Mouse (Mus musculus) adrenal gland, adult (tissue): ENCODE measurements around the gene Hspa1l.
"Not testable (repeated sequence)": the region's sequence is repeated elsewhere in the genome, so short reads cannot be mapped to it uniquely, and the experiment has no call there.

ENCODE experiments used
- DNase-seq, 2 experiments: peaks; one replicate each; pipeline ENCODE4 v3.0.0; 2022 to 2023; ENCODE audit warnings: low spot score in 1 of 2; ENCODE audit not compliant: inconsistent age in 2 of 2

The Hspa1l gene

DNA sequence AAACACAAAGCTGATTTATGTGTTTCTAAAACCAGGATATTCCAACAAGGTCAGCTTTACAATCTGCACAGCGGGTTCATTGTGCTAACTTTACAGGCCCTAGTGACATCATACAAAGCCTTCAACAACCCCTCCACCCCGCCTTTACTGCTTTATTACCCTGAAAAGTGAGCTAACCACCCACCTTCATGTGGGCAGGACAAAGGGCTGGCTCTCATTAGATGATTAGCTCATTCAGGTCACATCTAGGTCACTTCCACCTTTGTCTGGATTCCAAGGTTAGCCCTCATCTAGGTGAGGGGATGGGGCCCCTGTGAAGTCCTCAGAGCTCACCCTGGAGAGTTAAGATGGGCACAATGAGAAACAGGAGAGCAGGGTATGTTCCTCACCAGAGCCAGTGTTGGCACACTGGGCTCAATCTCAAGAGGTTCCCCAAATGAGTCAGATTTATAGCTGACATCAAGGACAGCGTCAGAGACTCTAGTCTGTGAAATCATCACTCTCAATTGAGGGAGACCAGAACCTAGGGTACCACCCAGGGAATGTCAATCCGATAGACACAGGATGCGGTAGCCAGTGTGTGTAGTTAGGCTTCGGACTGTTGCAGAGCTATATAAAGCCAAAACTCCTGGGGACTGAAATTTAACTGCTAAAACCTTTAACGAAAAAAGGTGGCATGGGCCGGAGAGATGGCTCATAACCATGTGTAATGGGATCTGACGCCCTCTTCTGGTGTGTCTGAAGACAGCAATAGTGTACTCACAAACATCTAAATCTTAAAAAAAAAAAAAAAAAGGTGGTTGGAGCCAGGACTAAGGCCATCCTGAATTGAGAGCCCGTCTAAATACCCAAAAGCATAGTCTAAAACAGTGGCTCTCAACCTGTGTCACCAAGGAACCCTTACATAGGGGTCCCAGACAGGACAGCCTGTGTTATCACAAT, 21.7 kb upstream of the Hspa1l start:
- peak; percentile 53 to 76 for DNase-seq

- no peak for DNase-seq
Observed at GRCm38 (mm10) chr17:34951636-34952377, 20.7 kb upstream of the Hspa1l start.

DNA sequence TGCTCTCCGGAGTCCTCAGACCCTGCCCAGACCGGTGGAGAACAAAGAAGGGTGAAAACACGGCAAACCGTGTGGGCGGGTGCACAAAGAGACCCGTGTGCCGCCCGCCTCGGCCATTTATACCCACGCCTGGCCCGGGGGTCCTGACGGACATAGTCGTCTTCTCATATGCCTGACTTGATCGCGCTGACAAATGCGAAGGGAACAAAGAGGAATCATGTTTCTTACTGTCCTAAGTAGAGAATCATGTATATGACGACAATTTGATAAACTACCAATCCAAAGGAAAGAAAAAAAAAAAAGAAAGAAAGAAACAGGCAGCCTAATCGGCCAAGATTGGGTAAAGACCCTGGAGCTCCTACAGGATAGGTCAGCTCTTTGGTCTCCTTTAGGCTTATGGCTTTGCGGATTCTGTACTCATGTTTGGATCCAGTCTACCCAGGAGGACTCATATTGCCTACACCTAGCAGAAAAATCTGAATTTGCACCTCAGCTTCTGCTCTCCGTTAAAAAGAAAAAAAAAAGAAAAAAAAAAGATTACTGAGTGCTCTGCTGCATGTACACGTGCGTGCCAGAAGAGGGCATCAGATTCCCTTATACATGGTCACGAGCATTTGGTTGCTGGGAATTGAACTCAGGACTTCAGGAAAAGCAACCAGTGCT, 20.0 kb upstream of the Hspa1l start:
- peak; percentile 81 to 94 for DNase-seq

GRCm38 (mm10) chr17:34953258-34953657, 19.2 kb upstream of the Hspa1l start:
- no peak for DNase-seq

DNA sequence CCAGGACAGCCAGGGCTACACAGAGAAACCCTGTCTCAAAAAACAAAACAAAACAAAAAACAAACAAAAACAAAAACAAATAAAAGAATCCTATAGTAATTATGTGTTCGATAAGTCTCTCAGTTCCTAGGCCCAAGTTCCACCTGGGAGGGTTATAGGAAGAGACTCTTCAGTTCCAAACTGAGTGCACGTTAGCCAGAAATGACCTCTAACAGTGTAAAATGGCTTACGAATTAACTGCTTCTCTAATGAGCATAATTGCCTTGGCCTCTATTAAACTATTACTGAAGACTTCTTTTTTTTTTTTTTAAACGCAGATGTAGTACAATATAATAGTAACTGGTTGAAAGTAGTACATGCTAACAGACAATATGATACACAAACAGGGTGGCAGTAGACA, 18.6 kb upstream of the Hspa1l start:
- no peak for DNase-seq

DNA sequence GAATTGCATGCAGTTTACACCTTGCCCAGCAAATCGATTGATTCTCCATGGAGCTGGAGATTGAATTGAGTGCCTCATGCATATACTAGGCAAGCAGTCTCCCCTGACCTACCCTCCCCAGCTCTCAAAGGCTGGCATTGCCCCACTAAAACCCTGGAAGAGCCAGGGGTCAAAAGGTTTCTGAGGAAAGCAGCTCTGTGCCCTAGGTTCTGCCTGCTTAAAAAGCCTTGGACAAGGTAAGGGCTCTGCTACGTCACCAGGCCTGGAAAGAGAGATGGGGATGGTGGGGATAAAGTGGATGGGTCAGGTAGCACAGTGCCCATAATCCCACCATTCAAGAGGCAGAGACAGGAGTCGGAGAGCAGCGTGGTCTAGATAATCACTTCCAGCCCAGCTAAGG, 17.7 kb upstream of the Hspa1l start:
- peak in 1 of 2 experiments; percentile 25 for DNase-seq

DNA sequence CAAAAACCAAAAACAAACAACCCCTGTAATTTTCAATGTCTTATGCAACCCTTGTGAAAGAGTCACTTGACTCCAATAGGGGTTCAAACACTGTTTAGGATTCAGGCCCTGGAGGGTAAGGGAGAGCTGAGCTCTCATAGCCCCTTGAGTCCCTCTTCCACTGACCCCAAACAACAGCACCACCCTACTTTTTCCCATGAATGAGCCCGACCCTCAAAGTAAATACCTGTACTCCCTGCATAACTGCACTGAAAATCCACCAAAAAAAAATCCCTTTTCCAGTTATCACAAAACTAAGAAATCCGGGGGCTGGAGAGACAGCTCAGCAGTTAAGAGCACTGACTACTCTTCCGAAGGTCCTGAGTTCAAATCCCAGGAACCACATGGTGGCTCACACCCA, 16.6 kb upstream of the Hspa1l start:
- DNase-seq: peak in 1 of 2 experiments; percentile 27

GRCm38 (mm10) chr17:34956340-34956739, 16.2 kb upstream of the Hspa1l start:
- DNase-seq: peak in 1 of 2 experiments; percentile 55

GRCm38 (mm10) chr17:34957291-34957690, 15.2 kb upstream of the Hspa1l start:
- DNase-seq: not testable (repeated sequence)

DNA sequence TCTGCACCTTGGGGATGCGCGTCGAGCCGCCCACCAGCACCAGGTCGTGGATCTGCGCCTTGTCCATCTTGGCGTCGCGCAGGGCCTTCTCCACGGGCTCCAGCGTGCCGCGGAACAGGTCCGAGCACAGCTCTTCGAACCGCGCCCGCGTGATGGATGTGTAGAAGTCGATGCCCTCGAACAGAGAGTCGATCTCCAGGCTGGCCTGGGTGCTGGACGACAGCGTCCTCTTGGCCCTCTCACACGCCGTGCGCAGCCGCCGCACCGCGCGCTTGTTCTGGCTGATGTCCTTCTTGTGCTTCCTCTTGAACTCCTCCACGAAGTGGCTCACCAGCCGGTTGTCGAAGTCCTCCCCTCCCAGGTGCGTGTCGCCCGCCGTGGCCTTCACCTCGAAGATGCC, 14.5 kb upstream of the Hspa1l start:
- peak in 1 of 2 experiments; percentile 56 for DNase-seq

DNA sequence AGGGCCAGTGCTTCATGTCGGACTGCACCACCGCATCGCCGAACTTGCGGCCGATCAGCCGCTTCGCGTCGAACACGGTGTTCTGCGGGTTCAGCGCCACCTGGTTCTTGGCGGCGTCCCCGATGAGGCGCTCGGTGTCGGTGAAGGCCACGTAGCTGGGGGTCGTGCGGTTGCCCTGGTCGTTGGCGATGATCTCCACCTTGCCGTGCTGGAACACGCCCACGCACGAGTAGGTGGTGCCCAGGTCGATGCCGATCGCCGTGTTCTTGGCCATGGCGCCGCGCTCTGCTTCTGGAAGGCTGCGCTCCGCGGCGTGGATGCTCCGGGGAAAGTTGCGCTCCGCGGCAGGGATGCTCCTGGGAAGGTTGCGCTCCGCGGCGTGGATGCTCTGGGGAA, 13.8 kb upstream of the Hspa1l start:
- DNase-seq: not testable (repeated sequence)

- DNase-seq: peak; percentile 92 to 98
Observed at GRCm38 (mm10) chr17:34959130-34959778, 13.2 kb upstream of the Hspa1l start, which contains the start of gene Hspa1b. Gene Hspa1b (minus strand): TSS chr17:34959238.

- DNase-seq: peak; percentile 73 to 92
Observed at GRCm38 (mm10) chr17:34959881-34960515, 12.5 kb upstream of the Hspa1l start.

GRCm38 (mm10) chr17:34960702-34961493, 11.6 kb upstream of the Hspa1l start:
- DNase-seq: peak in 1 of 2 experiments; percentile 74

DNA sequence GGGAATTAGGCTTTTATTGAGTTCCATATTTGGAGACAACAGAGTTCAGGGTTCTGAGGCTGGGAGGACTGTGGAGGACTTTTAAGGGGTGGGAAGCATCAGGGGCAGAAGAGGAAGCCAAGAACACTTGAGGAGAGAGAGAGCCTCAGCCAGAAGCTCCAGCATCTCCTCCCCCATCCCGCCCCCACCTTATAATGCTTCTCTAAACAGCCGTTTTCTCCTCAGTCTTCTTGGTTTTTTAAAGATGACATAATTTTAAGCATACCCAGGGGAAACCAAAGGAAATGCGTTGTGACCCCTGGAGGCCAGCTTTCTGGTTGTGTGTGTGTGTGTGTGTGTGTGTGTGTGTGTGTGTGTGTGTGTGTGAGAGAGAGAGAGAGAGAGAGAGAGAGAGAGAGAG, 10.4 kb upstream of the Hspa1l start:
- DNase-seq: no peak

GRCm38 (mm10) chr17:34962841-34963240, 9.7 kb upstream of the Hspa1l start:
- no peak for DNase-seq

DNA sequence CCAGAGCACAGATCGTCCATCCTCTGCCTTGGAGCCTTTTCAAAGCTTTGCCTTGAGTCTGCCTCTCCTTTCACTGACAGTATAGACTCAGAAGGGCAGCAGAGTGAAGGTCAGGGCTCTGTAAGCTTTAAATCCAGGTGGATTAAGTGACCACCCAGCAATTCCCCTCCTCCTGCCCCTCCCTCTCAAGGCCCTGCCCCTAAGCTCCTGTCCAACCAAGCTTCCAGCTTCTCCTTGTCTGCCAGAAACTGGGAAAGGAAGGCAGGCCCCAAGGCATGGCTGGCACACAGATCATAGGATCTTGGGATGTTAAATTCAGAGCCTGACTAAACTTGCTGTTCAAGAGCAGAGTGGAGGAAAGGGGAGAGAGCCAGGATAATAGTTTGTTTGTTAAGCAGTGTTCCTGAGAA, 7.9 kb upstream of the Hspa1l start:
- peak in 1 of 2 experiments; percentile 57 for DNase-seq

DNA sequence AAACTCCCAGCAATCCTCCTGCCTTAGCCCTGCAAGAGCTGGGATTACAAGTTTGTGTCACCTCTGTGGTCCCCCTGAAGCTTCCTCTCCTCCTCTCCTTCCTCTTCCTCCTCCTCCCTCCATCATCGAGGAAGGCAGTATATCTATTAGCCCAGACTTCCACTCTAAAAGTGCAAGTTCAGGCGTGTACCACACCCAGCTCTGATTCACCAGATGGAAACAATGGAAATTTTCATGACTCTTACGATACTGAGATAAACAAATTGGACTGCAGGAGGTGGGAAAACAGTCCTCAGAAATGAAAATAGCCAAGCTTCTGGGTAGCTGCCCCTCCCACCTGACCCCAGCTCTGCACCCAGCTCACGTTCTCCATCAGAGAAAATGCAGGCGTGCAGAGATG, 6.9 kb upstream of the Hspa1l start:
- DNase-seq: no peak

- DNase-seq: peak; percentile 55 to 88
Observed at GRCm38 (mm10) chr17:34969822-34970221, 2.7 kb upstream of the Hspa1l start, which contains the start of gene Gm20481. Gene Gm20481 (plus strand): TSS chr17:34969912.
